15 mouse cellular contexts compared by ENCODE assay signal in genomic region chr4:82684088-82684715, GRCm38 (mm10). TPM values are rescaled to one million over a fixed set of nuclear protein-coding genes. Genes with fewer than 3 reads are reported as not detected.
DNase-seq lines count a peak whose midpoint lies in the region; ATAC-seq and TF ChIP-seq lines count a peak whose summit lies in the region.
"Had no signal": no experiment of that assay in that cellular context is flagged by ENCODE, and none has a peak within 500 bp of the region (broad histone marks: within the 10 kb centered on the region; RNA-seq: fewer than 3 reads in every experiment).

No protein-coding gene starts in this region.

- no peak for DNase-seq in embryonic facial prominence, embryonic 10.5 days (ENCODE audit: low spot score)
- DNase-seq in hindbrain, postnatal 0 days (ENCODE audit: low spot score): no peak
- no peak for DNase-seq in hindbrain, embryonic 14.5 days (ENCODE audit: low spot score)
- DNase-seq in right cerebral cortex, adult 18-20 months: peak; percentile 35
- no peak for DNase-seq in right cerebral cortex, postnatal 14 days
- DNase-seq in cerebellum, adult 8-10 months: no peak
- no peak for DNase-seq in kidney, adult 8-10 months
- DNase-seq: adrenal gland, postnatal 25 days; cerebellum, adult 9-11 months; kidney, adult 11 months; kidney, postnatal 4 days; thymus, adult 18-20 months had no signal

- H3K4me3 ChIP-seq in embryonic facial prominence, embryonic 13.5 days: no peak overlapping the region
- H3K4me3 ChIP-seq in embryonic facial prominence, embryonic 10.5 days: no peak overlapping the region
- no peak overlapping the region for H3K4me3 ChIP-seq in hindbrain, postnatal 0 days (ENCODE audit: low read length)
- no peak overlapping the region for H3K4me3 ChIP-seq in hindbrain, embryonic 14.5 days (replicated peaks; ENCODE audit: low read length)
- H3K4me3 ChIP-seq: midbrain, embryonic 15.5 days; neural tube, embryonic 13.5 days had no signal

- no peak for TF ChIP-seq CTCF in hindbrain, postnatal 0 days (IDR thresholded peaks at IDR 0.05; ENCODE audit: low read depth)

- H3K9ac ChIP-seq in embryonic facial prominence, embryonic 13.5 days: no peak overlapping the region
- no peak overlapping the region for H3K9ac ChIP-seq in hindbrain, postnatal 0 days (replicated peaks; ENCODE audit: low read length)
- no peak overlapping the region for H3K9ac ChIP-seq in hindbrain, embryonic 14.5 days
- H3K9ac ChIP-seq: midbrain, embryonic 15.5 days; neural tube, embryonic 13.5 days had no signal

- peak overlapping the region; percentile 4; the same call in 1 of the 2 replicates for H3K27ac ChIP-seq in embryonic facial prominence, embryonic 13.5 days
- no peak overlapping the region; the same call in 1 of the 2 replicates for H3K27ac ChIP-seq in embryonic facial prominence, embryonic 10.5 days (replicated peaks)
- no peak overlapping the region for H3K27ac ChIP-seq in hindbrain, postnatal 0 days
- H3K27ac ChIP-seq in hindbrain, embryonic 14.5 days: no peak overlapping the region
- H3K27ac ChIP-seq: midbrain, embryonic 15.5 days; neural tube, embryonic 13.5 days had no signal

- H3K9me3 ChIP-seq in embryonic facial prominence, embryonic 13.5 days: no peaks in the 10 kb centered on the region
- H3K9me3 ChIP-seq in embryonic facial prominence, embryonic 10.5 days: no peaks in the 10 kb centered on the region
- H3K9me3 ChIP-seq in hindbrain, postnatal 0 days (ENCODE audit: low read length): no peaks in the 10 kb centered on the region
- no peaks in the 10 kb centered on the region for H3K9me3 ChIP-seq in hindbrain, embryonic 14.5 days (ENCODE audit: control insufficient read depth, low read length)
- H3K9me3 ChIP-seq: midbrain, embryonic 15.5 days; neural tube, embryonic 13.5 days had no signal

- peaks cover 9% of the 10 kb centered on the region for H3K4me1 ChIP-seq in embryonic facial prominence, embryonic 13.5 days
- H3K4me1 ChIP-seq in embryonic facial prominence, embryonic 10.5 days: peaks cover 9% of the 10 kb centered on the region
- H3K4me1 ChIP-seq in hindbrain, postnatal 0 days (ENCODE audit: insufficient read depth, low read length): no peaks in the 10 kb centered on the region
- no peaks in the 10 kb centered on the region for H3K4me1 ChIP-seq in hindbrain, embryonic 14.5 days (replicated peaks; ENCODE audit: control insufficient read depth, insufficient read depth, low read length)
- H3K4me1 ChIP-seq: midbrain, embryonic 15.5 days; neural tube, embryonic 13.5 days had no signal

- ATAC-seq in embryonic facial prominence, embryonic 13.5 days (ENCODE audit: insufficient number of reproducible peaks, insufficient read depth, low FRiP score, low TSS enrichment, low read depth): no peak
- ATAC-seq in hindbrain, postnatal 0 days: no peak
- no peak for ATAC-seq in hindbrain, embryonic 14.5 days (ENCODE audit: low FRiP score)
- ATAC-seq: midbrain, embryonic 15.5 days had no signal

- no peak overlapping the region for H3K4me2 ChIP-seq in embryonic facial prominence, embryonic 13.5 days
- H3K4me2 ChIP-seq in hindbrain, postnatal 0 days (ENCODE audit: low read depth, low read length): 0 out of 2 replicates have a peak overlapping the region, but pooled peaks have one; percentile 11
- H3K4me2 ChIP-seq in hindbrain, embryonic 14.5 days (replicated peaks): no peak overlapping the region
- H3K4me2 ChIP-seq: midbrain, embryonic 15.5 days; neural tube, embryonic 13.5 days had no signal

- no peaks in the 10 kb centered on the region for H3K36me3 ChIP-seq in embryonic facial prominence, embryonic 13.5 days
- no peaks in the 10 kb centered on the region for H3K36me3 ChIP-seq in embryonic facial prominence, embryonic 10.5 days (replicated peaks)
- H3K36me3 ChIP-seq in hindbrain, postnatal 0 days (ENCODE audit: insufficient read depth, low read length): no peaks in the 10 kb centered on the region
- H3K36me3 ChIP-seq in hindbrain, embryonic 14.5 days (replicated peaks; ENCODE audit: control insufficient read depth, insufficient read depth): no peaks in the 10 kb centered on the region
- H3K36me3 ChIP-seq: midbrain, embryonic 15.5 days; neural tube, embryonic 13.5 days had no signal

- WGBS in embryonic facial prominence, embryonic 13.5 days: 67% methylated on average over 12 of the region's 12 CpGs
- 79% methylated on average over 12 of the region's 12 CpGs for WGBS in embryonic facial prominence, embryonic 10.5 days
- 42% methylated on average over 12 of the region's 12 CpGs for WGBS in hindbrain, postnatal 0 days
- WGBS in hindbrain, embryonic 14.5 days: 66% methylated on average over 12 of the region's 12 CpGs

- peaks cover 26% of the 10 kb centered on the region for H3K27me3 ChIP-seq in embryonic facial prominence, embryonic 13.5 days
- H3K27me3 ChIP-seq in embryonic facial prominence, embryonic 10.5 days (replicated peaks; ENCODE audit: low read depth, poor library complexity, severe bottlenecking): no peaks in the 10 kb centered on the region
- no peaks in the 10 kb centered on the region for H3K27me3 ChIP-seq in hindbrain, postnatal 0 days (ENCODE audit: insufficient read depth, low read length)
- H3K27me3 ChIP-seq in hindbrain, embryonic 14.5 days (ENCODE audit: control insufficient read depth, insufficient read depth, low read length): no peaks in the 10 kb centered on the region
- H3K27me3 ChIP-seq: midbrain, embryonic 15.5 days; neural tube, embryonic 13.5 days had no signal

RNA-seq across cellular contexts. Expression of gene Nfib, which starts 21.3 kb away (rescaled TPM):
- 104 and 132 TPM in 2 replicates for polyA plus RNA-seq in embryonic facial prominence, embryonic 13.5 days (2015; fragmentation: Nextera tagmentation; extraction: Ambion mirVana)
- polyA plus RNA-seq in embryonic facial prominence, embryonic 10.5 days (2016; fragmentation: Nextera tagmentation; extraction: Ambion mirVana): 17.3 and 26.7 TPM in 2 replicates
- 91.5 and 112 TPM in 2 replicates for total RNA-seq in hindbrain, postnatal 0 days (2014; rRNA removed)
- 69.8 and 73.3 TPM in 2 replicates for polyA plus RNA-seq in hindbrain, postnatal 0 days (2015; fragmentation: Nextera tagmentation; extraction: Ambion mirVana)
- 75.7 and 90.8 TPM in 2 replicates for polyA plus RNA-seq in hindbrain, embryonic 14.5 days (2014; fragmentation: Nextera tagmentation; extraction: Ambion mirVana)
